Mouse (Mus musculus) stomach, embryonic 15.5 days (tissue): ENCODE results near the gene Rbfox1. TPM values are rescaled to one million over a fixed set of nuclear protein-coding genes. Genes with fewer than 3 reads are reported as not detected.

Source experiments
- ATAC-seq: fragments of 200-750 bp; cut with Nextera tagmentation; 2 replicates; pipeline ENCODE4 v1.8.0; 2017; ENCODE audit warnings: low read depth, moderate number of reproducible peaks, moderate TSS enrichment; ENCODE audit not compliant: insufficient read depth, low FRiP score
- H3K27ac ChIP-seq: fragments of 300-500 bp; sonication (generic); 2 replicates; pipeline ENCODE4 v1.5.1; 2015; ENCODE audit warnings: mild to moderate bottlenecking, inconsistent platforms
- H3K27me3 ChIP-seq: fragments of 300-500 bp; sonication (generic); replicated peaks from 2 replicates; pipeline ENCODE4 v1.6.1; 2015; ENCODE audit warnings: inconsistent platforms
- H3K36me3 ChIP-seq: fragments of 300-500 bp; sonication (generic); 2 replicates; pipeline ENCODE4 v1.6.1; 2015; ENCODE audit warnings: inconsistent platforms
- H3K4me1 ChIP-seq: fragments of 300-500 bp; sonication (generic); 2 replicates; pipeline ENCODE4 v1.6.1; 2015; ENCODE audit warnings: inconsistent platforms
- H3K4me2 ChIP-seq: fragments of 300-500 bp; sonication (generic); 2 replicates; pipeline ENCODE4 v1.6.1; 2015; ENCODE audit warnings: mild to moderate bottlenecking, inconsistent platforms
- H3K4me3 ChIP-seq: fragments of 300-500 bp; sonication (generic); replicated peaks from 2 replicates; pipeline ENCODE4 v1.5.1; 2015; ENCODE audit warnings: inconsistent platforms
- H3K9ac ChIP-seq: fragments of 300-500 bp; sonication (generic); 2 replicates; pipeline ENCODE4 v1.6.1; 2015; ENCODE audit warnings: inconsistent platforms
- H3K9me3 ChIP-seq: fragments of 300-500 bp; sonication (generic); 2 replicates; pipeline ENCODE4 v1.6.1; 2016; ENCODE audit warnings: inconsistent platforms
- WGBS: fragments of 180-500 bp; shearing (Covaris S2); methylation state at CpG from one replicate; pipeline ENCODE4 v1.1.7; 2015; 5-methylcytosine and 5-hydroxymethylcytosine counted together
- polyA plus RNA-seq: library from polyadenylated mRNA; unstranded; fragments of >200 nt; fragmentation: Nextera tagmentation; extraction: Ambion mirVana; gene quantifications from 2 replicates; pipeline ENCODE4 v1.2.1, GENCODE M21; 2015

Gene Rbfox1
- polyA plus RNA-seq, 1 experiment from 2014 or later: 3.5 TPM

DNA sequence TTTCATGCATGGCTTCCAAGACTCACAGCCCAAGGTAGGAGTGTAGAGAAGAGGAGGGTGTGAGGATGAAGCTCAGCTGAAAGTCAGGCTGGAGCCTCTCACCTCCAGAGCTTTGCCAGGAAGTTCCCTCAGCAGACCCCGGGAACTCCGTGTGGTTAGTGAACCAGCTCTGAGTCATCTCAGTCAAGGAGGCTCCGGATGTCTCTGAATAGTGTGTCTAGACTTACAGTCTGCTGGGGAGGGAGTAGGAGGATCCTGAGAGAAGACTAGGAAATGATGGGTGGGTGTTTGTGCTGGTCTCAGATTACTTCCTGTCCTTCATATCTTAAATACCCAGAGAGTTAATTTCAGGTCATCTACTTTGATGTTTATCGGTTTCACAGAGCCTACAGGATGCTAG, 1004.1 kb downstream of the Rbfox1 start:
- ATAC-seq: no peak
- no peaks in the 10 kb centered on the region for H3K27me3 ChIP-seq

DNA sequence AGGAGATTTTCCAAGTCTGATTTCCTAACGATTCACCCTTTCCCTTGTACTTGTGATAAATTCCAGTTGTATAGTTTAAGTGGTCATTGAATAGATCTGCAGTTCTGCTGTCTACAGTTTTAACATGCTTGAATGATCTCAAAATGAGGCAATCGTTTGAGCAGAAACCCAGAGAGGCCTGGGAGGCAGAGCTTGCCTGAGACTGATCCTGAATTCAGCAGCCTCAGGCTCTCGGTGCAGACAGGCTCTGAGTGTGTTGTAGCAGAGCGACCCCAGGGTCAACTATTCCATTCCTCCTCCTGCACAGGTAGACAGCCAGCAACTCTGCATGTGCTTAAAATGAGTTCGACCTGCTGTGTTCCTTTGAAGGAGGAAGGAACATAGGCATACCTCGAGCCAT, 1012.6 kb downstream of the Rbfox1 start:
- Histone ChIP-seq H3K36me3 (no peaks in the 10 kb centered on the region), H3K27me3 (no peaks in the 10 kb centered on the region), H3K4me1 (no peaks in the 10 kb centered on the region), H3K4me2 (no peak overlapping the region), H3K27ac (no peak overlapping the region), H3K4me3 (no peak overlapping the region), H3K9me3 (no peaks in the 10 kb centered on the region), H3K9ac (no peak overlapping the region)
- 42% methylated on average over 6 of the region's 6 CpGs for WGBS
- ATAC-seq: no peak

More for the DNA sequence above, 1004.1 kb downstream of the Rbfox1 start:
- Histone ChIP-seq H3K9ac (no peak overlapping the region), H3K4me2 (no peak overlapping the region), H3K9me3 (no peaks in the 10 kb centered on the region), H3K27ac (no peak overlapping the region), H3K4me3 (no peak overlapping the region), H3K4me1 (no peaks in the 10 kb centered on the region), H3K36me3 (no peaks in the 10 kb centered on the region)
- WGBS: 39% methylated on average over 4 of the region's 4 CpGs

DNA sequence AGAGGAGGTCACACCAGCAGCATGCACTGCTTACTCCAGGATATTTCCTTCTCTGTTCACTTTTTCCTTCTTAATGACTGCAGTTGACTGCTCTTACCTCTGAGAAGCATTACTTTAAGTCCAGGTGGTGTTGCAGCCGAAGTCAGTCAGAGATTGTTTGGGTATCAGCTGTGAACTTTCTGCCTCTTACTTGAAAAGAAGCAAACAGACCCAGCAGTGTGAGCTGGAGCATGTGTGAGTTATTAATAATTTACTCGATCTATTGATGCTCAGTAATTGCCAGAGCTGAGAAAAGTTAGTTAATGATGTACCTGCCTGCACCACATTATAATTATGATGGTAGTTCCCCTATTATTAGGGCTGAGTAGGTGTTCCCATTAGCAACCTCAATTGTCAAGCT, 1014.9 kb downstream of the Rbfox1 start:
- Histone ChIP-seq H3K9ac (no peak overlapping the region), H3K9me3 (no peaks in the 10 kb centered on the region), H3K27ac (no peak overlapping the region), H3K4me3 (no peak overlapping the region), H3K4me1 (no peaks in the 10 kb centered on the region), H3K36me3 (no peaks in the 10 kb centered on the region), H3K27me3 (no peaks in the 10 kb centered on the region), H3K4me2 (no peak overlapping the region)
- peak; percentile 66; the same call in 1 of the 2 replicates for ATAC-seq
- 40% methylated on average over 2 of the region's 2 CpGs for WGBS

- H3K4me2 ChIP-seq: no peak overlapping the region
These were observed 1019.8 kb downstream of the Rbfox1 start for GRCm38 (mm10) chr16:6904984-6905383.

GRCm38 (mm10) chr16:6906001-6906400, 1020.8 kb downstream of the Rbfox1 start:
- Histone ChIP-seq H3K4me2 (no peak overlapping the region), H3K27ac (no peak overlapping the region), H3K4me3 (no peak overlapping the region), H3K9ac (no peak overlapping the region), H3K9me3 (no peaks in the 10 kb centered on the region), H3K4me1 (no peaks in the 10 kb centered on the region), H3K36me3 (no peaks in the 10 kb centered on the region), H3K27me3 (no peaks in the 10 kb centered on the region)
- no peak for ATAC-seq
- WGBS: 70% methylated on average over 2 of the region's 2 CpGs

More at GRCm38 (mm10) chr16:6904984-6905383, 1019.8 kb downstream of the Rbfox1 start:
- no peaks in the 10 kb centered on the region for H3K4me1 ChIP-seq
- H3K27me3 ChIP-seq: no peaks in the 10 kb centered on the region
- H3K27ac ChIP-seq: no peak overlapping the region
- WGBS: 68% methylated on average over 4 of the region's 4 CpGs
- no peak for ATAC-seq
- H3K4me3 ChIP-seq: no peak overlapping the region
- no peak overlapping the region for H3K9ac ChIP-seq
- no peaks in the 10 kb centered on the region for H3K36me3 ChIP-seq
- H3K9me3 ChIP-seq: no peaks in the 10 kb centered on the region

DNA sequence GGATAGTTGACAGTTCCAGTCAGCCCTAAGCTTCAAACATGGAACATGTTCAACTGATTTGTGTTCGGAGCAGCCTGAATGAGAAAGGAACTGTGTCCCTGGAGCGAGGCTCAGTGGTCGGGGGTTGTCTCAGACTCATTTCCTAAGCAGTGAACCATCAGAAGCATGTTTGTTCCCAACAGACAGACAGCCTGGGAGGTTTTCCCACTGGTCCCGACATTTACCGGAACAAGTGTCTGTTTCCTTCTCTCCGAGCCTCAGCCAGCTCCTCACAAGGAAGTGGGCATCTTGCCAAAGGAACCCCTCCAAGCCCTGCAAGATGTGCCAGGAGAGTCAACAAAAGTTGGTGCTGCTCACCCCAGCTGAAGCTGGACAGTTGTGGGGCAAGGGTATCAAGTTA, 1022.4 kb downstream of the Rbfox1 start:
- Histone ChIP-seq H3K4me3 (no peak overlapping the region), H3K4me1 (no peaks in the 10 kb centered on the region), H3K9ac (no peak overlapping the region), H3K27me3 (no peaks in the 10 kb centered on the region), H3K9me3 (no peaks in the 10 kb centered on the region), H3K4me2 (no peak overlapping the region), H3K27ac (no peak overlapping the region), H3K36me3 (no peaks in the 10 kb centered on the region)
- ATAC-seq: no peak
- whole genome bisulfite sequencing: 57% methylated on average over 6 of the region's 6 CpGs

GRCm38 (mm10) chr16:6914531-6914930, 1029.4 kb downstream of the Rbfox1 start:
- no peak for ATAC-seq

DNA sequence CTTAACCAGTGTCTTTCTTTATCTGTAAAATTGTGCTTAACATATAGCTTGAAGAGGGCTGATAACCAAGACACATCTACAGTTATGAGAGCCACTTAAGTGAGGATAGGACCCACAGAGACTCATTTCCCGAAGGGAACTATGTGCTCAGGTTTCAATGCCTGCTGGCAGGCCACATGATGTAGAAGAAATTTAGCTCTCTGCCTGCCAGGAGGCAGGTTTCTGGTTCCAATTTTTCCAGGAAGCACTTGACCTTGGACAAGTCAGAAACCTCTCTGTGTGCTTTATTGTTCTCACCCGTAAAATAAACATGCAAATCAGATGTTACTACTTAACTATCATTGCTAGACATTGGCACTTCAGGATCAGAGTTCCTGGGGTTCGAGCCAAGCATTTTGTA, 1033.5 kb downstream of the Rbfox1 start:
- ATAC-seq: no peak
- Histone ChIP-seq H3K4me3 (no peak overlapping the region), H3K9me3 (no peaks in the 10 kb centered on the region), H3K4me1 (no peaks in the 10 kb centered on the region), H3K36me3 (no peaks in the 10 kb centered on the region), H3K9ac (no peak overlapping the region), H3K27me3 (no peaks in the 10 kb centered on the region), H3K4me2 (no peak overlapping the region), H3K27ac (no peak overlapping the region)
- 35% methylated on average over 3 of the region's 3 CpGs for WGBS

More at GRCm38 (mm10) chr16:6914531-6914930, 1029.4 kb downstream of the Rbfox1 start:
- no peaks in the 10 kb centered on the region for H3K36me3 ChIP-seq
- H3K9ac ChIP-seq: no peak overlapping the region
- H3K4me3 ChIP-seq: no peak overlapping the region
- no peaks in the 10 kb centered on the region for H3K4me1 ChIP-seq
- 75% methylated on average over 4 of the region's 4 CpGs for WGBS
- no peak overlapping the region for H3K27ac ChIP-seq
- H3K9me3 ChIP-seq: no peaks in the 10 kb centered on the region
- no peak overlapping the region for H3K4me2 ChIP-seq
- no peaks in the 10 kb centered on the region for H3K27me3 ChIP-seq

GRCm38 (mm10) chr16:6919681-6920080, 1034.5 kb downstream of the Rbfox1 start:
- Histone ChIP-seq H3K36me3 (no peaks in the 10 kb centered on the region), H3K4me1 (no peaks in the 10 kb centered on the region), H3K9ac (no peak overlapping the region), H3K9me3 (no peaks in the 10 kb centered on the region), H3K4me2 (no peak overlapping the region), H3K27me3 (no peaks in the 10 kb centered on the region), H3K4me3 (no peak overlapping the region), H3K27ac (no peak overlapping the region)
- WGBS: 41% methylated on average over 5 of the region's 5 CpGs
- no peak for ATAC-seq

GRCm38 (mm10) chr16:6927661-6928060, 1042.5 kb downstream of the Rbfox1 start:
- H3K4me2 ChIP-seq: no peak overlapping the region
- H3K36me3 ChIP-seq: no peaks in the 10 kb centered on the region
- ATAC-seq: no peak
- no peak overlapping the region for H3K4me3 ChIP-seq
- H3K27ac ChIP-seq: no peak overlapping the region
- H3K4me1 ChIP-seq: no peaks in the 10 kb centered on the region
- WGBS: 39% methylated on average over 2 of the region's 2 CpGs
- H3K9ac ChIP-seq: no peak overlapping the region
- H3K9me3 ChIP-seq: no peaks in the 10 kb centered on the region
- no peaks in the 10 kb centered on the region for H3K27me3 ChIP-seq

DNA sequence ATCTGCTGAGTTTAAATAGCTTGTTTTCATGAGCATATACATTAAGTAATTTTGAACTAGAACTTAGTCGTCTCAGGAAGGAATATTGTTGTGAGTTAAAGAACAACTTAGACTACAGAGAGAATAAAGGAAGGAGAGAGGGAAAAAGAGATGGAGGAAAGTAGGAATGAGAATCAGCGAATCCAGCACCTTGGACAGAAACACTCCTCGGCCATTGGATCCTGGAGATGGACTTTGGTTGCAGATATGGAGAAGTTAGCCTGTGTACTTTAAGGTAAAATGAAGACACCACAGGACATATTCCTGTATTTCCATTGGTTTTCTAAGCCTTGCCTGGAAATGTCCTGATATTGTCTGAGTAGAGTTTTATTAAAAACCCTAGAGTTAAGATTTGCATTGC, 1045.6 kb downstream of the Rbfox1 start:
- H3K36me3 ChIP-seq: no peaks in the 10 kb centered on the region
- no peaks in the 10 kb centered on the region for H3K27me3 ChIP-seq
- H3K27ac ChIP-seq: no peak overlapping the region
- no peaks in the 10 kb centered on the region for H3K4me1 ChIP-seq
- 40% methylated on average over 3 of the region's 3 CpGs for WGBS
- H3K9ac ChIP-seq: no peak overlapping the region
- H3K4me2 ChIP-seq: no peak overlapping the region
- no peak overlapping the region for H3K4me3 ChIP-seq
- no peak for ATAC-seq
- H3K9me3 ChIP-seq: no peaks in the 10 kb centered on the region

- Histone ChIP-seq H3K36me3 (no peaks in the 10 kb centered on the region), H3K4me2 (no peak overlapping the region), H3K4me3 (no peak overlapping the region), H3K27ac (no peak overlapping the region), H3K4me1 (no peaks in the 10 kb centered on the region), H3K9ac (no peak overlapping the region), H3K27me3 (no peaks in the 10 kb centered on the region), H3K9me3 (no peaks in the 10 kb centered on the region)
- ATAC-seq: no peak
- 78% methylated on average over 6 of the region's 6 CpGs for WGBS
These were observed 1061.0 kb downstream of the Rbfox1 start for GRCm38 (mm10) chr16:6946151-6946550.

GRCm38 (mm10) chr16:6949666-6950065, 1064.5 kb downstream of the Rbfox1 start:
- no peaks in the 10 kb centered on the region for H3K9me3 ChIP-seq
- H3K4me3 ChIP-seq: no peak overlapping the region
- H3K4me1 ChIP-seq: no peaks in the 10 kb centered on the region
- H3K27me3 ChIP-seq: no peaks in the 10 kb centered on the region
- ATAC-seq: no peak
- WGBS: 82% methylated on average over 2 of the region's 2 CpGs
- H3K36me3 ChIP-seq: no peaks in the 10 kb centered on the region
- H3K9ac ChIP-seq: no peak overlapping the region
- no peak overlapping the region for H3K4me2 ChIP-seq
- no peak overlapping the region for H3K27ac ChIP-seq
